Mouse (Mus musculus) C2C12 (cell line): ENCODE measurements around the gene Mbd3.

ENCODE experiments used
- CEBPB ChIP-seq: IDR thresholded peaks from one replicate; pipeline ENCODE4 v1.6.1; 2011; ENCODE audit warnings: low read depth, mild to moderate bottlenecking, control low read depth, moderate library complexity
- CTCF ChIP-seq: IDR thresholded peaks from one replicate; pipeline ENCODE4 v1.5.1; 2011; ENCODE audit not compliant: control insufficient read depth, insufficient read depth, insufficient read length
- MAX ChIP-seq: IDR thresholded peaks from one replicate; pipeline ENCODE4 v1.6.1; 2011; ENCODE audit warnings: mild to moderate bottlenecking, control low read depth
- MYOG ChIP-seq: IDR thresholded peaks from one replicate; pipeline ENCODE4 v1.6.1; 2011; ENCODE audit not compliant: control insufficient read depth, insufficient read length; ENCODE audit errors: extremely low read depth
- USF1 ChIP-seq: IDR thresholded peaks from one replicate; pipeline ENCODE4 v1.6.1; 2011; ENCODE audit warnings: low read depth, mild to moderate bottlenecking, control low read depth, moderate library complexity

DNA sequence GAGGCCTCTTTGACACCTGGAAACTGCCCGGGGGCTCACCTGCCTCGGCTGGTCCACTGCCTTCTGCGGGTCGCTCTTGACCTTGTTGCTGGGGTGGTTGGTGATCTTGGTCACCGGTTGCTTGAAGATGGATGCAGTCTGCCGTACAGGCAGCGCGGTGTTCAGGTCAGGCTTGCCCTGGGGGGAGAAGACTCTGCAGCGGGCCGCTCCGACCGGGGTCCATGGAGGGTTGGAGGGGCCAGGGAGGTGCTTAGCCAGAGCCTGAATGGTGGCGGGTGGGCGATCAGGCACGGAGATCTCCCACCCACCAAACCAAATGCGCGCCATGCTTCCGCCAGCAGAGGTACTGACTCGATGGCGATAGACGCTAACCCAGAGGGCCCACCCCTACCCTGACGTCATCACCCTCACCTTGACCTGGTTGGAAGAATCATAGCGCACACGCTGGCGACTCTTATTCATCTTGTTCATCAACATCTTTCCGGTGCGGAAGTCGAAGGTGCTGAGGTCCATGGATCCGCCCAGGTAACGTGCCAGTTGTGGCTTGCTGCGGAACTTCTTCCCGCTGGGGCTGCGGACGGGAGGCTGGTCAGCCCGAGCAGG is 4.2 kb downstream of the Mbd3 start:
- TF ChIP-seq CTCF = no peak
- TF ChIP-seq MAX = no peak
- no peak for TF ChIP-seq USF1
- no peak for TF ChIP-seq MYOG
- TF ChIP-seq CEBPB = no peak
